Mouse (Mus musculus): Measurements from ENCODE around the gene Wnt4. TPM values are rescaled to one million over a fixed set of nuclear protein-coding genes. Genes with fewer than 3 reads are reported as not detected.

The Wnt4 gene
- polyA plus RNA-seq, 1 experiment from 2014 or later: 0.99 TPM

DNA sequence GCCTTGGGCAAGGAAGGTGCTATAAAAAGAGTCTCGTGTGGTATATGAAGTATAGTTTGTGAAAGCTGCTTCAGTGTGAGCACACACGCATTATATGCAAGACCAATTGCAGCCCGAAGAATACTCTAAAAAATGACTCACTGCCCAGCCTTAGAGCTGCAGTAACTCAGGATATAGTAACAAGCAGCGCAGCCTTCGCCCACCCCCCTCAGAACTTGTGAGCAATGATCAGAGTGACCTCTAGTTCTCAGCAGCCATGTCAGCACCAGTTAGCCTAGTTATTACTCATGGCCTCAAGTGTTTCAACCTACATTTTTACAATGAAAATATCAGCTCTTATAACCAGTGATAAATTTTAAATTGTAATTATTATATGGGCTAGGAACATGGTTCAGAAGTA, 59.2 kb downstream of the Wnt4 start:
- Histone ChIP-seq H3K4me3 (replicated peaks; ENCODE audit: low read length) (no peak overlapping the region), H3K4me1 (replicated peaks; ENCODE audit: control insufficient read depth, insufficient read depth, low read length) (peaks cover 2% of the 10 kb centered on the region; the same call in 1 of the 2 replicates), H3K27me3 (replicated peaks; ENCODE audit: control insufficient read depth, insufficient read depth, low read length) (no peaks in the 10 kb centered on the region), H3K9me3 (ENCODE audit: control insufficient read depth, low read length) (no peaks in the 10 kb centered on the region), H3K36me3 (ENCODE audit: control insufficient read depth, insufficient read depth) (peaks cover 13% of the 10 kb centered on the region), H3K4me2 (ENCODE audit: low read length) (no peak overlapping the region), H3K27ac (ENCODE audit: low read length) (no peak overlapping the region), H3K9ac (replicated peaks; ENCODE audit: low read depth, low read length) (no peak overlapping the region)
- 94% methylated on average over 5 of the region's 5 CpGs for WGBS
- no peak for ATAC-seq

DNA sequence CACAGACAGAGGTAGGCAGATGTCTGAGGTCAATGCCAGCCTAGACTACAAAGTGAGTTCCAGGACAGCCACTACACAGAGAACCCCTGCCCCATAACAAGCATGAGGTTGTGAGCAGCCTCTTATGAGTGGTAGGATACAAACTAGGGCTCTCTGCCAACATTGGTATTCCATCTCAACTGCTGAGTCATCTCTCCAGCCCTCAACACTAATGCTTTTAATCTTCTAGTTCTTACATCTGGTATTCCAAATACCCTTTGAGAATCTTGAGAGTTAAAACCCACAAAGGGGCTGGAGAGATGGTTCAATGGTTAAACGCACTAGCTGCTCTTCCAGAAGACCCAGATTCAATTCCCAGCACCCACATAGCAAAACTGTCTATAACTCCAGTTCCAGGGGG, 62.1 kb downstream of the Wnt4 start:
- Histone ChIP-seq H3K9ac (replicated peaks; ENCODE audit: low read depth, low read length) (no peak overlapping the region), H3K4me2 (ENCODE audit: low read length) (no peak overlapping the region), H3K4me1 (replicated peaks; ENCODE audit: control insufficient read depth, insufficient read depth, low read length) (peaks cover 2% of the 10 kb centered on the region; the same call in 1 of the 2 replicates), H3K9me3 (ENCODE audit: control insufficient read depth, low read length) (no peaks in the 10 kb centered on the region), H3K4me3 (replicated peaks; ENCODE audit: low read length) (no peak overlapping the region), H3K27ac (ENCODE audit: low read length) (no peak overlapping the region), H3K36me3 (ENCODE audit: control insufficient read depth, insufficient read depth) (0 out of 2 replicates have a peak, but pooled peaks cover 4% of the 10 kb centered on the region), H3K27me3 (replicated peaks; ENCODE audit: control insufficient read depth, insufficient read depth, low read length) (no peaks in the 10 kb centered on the region)
- WGBS: 92% methylated on average over 1 of the region's 1 CpGs
- no peak for ATAC-seq

DNA sequence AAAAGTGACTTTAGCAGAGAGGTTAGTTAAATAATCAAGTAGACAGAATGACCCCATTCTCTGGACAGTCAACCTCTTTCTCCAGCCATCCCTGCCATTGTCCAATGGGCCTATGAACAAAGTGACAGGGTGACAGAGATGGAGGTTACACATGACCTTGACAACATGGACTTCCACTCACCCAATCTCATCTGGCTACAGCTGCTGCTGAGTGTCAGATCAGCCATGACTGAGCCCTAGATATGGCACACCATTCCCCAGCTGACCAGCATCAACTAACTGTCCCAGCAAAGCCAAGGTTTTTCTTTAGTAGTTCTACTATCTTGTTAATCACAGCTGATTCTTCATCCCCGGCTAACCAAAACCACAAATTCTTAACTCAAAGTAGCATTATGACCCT, 65.5 kb downstream of the Wnt4 start:
- Histone ChIP-seq H3K27me3 (replicated peaks; ENCODE audit: control insufficient read depth, insufficient read depth, low read length) (no peaks in the 10 kb centered on the region), H3K36me3 (ENCODE audit: control insufficient read depth, insufficient read depth) (no peaks in the 10 kb centered on the region), H3K9ac (replicated peaks; ENCODE audit: low read depth, low read length) (no peak overlapping the region), H3K27ac (ENCODE audit: low read length) (no peak overlapping the region), H3K4me1 (replicated peaks; ENCODE audit: control insufficient read depth, insufficient read depth, low read length) (peaks cover 1% of the 10 kb centered on the region; the same call in 1 of the 2 replicates), H3K4me2 (ENCODE audit: low read length) (no peak overlapping the region), H3K9me3 (ENCODE audit: control insufficient read depth, low read length) (no peaks in the 10 kb centered on the region), H3K4me3 (replicated peaks; ENCODE audit: low read length) (no peak overlapping the region)
- 94% methylated on average over 1 of the region's 1 CpGs for WGBS
- ATAC-seq: no peak

DNA sequence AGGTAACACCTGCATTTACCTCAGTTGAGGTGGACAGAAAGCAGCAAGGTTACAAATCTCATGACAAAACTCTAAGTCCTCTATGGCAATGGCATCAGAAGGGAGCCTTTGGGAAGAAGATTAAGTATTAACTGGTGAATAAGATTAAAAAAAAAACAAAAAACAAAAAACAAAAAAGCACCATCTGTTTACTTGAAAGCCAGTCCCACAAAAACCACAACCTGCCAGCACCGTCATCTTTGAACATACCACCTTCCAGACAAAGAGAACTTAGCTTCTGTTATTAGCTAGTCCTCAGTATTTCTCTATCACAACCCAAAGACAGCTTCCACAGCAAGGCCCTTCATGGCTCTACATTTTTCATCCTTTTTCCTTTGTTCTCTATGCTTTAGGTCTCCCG, 67.8 kb downstream of the Wnt4 start:
- Histone ChIP-seq H3K4me3 (replicated peaks; ENCODE audit: low read length) (no peak overlapping the region), H3K9me3 (ENCODE audit: control insufficient read depth, low read length) (no peaks in the 10 kb centered on the region), H3K9ac (replicated peaks; ENCODE audit: low read depth, low read length) (no peak overlapping the region), H3K27ac (ENCODE audit: low read length) (no peak overlapping the region), H3K36me3 (ENCODE audit: control insufficient read depth, insufficient read depth) (no peaks in the 10 kb centered on the region), H3K4me2 (ENCODE audit: low read length) (no peak overlapping the region), H3K27me3 (replicated peaks; ENCODE audit: control insufficient read depth, insufficient read depth, low read length) (no peaks in the 10 kb centered on the region), H3K4me1 (replicated peaks; ENCODE audit: control insufficient read depth, insufficient read depth, low read length) (no peaks in the 10 kb centered on the region)
- no peak for ATAC-seq
- 73% methylated on average over 2 of the region's 2 CpGs for WGBS

DNA sequence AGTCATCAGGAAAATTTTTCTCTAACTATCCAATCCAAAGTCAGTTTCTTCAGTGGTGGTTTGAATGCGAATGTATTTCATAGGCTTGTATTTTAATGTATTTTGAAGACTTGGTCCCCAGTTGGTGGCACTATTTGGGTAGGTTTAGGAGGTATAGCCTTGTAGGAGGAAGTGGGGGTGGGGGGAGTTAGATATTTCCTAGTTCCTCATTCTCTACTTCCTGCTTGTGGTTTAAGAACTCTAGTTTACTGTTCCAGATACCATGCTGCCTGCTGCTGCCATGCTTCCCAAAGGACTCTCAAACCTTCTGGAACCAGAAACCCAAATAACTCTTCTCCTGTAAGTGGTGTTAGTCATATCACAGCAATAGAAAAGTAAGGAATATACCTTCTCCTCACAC, 68.5 kb downstream of the Wnt4 start:
- WGBS: 100% methylated on average over 1 of the region's 1 CpGs
- H3K4me2 ChIP-seq (ENCODE audit: low read length): no peak overlapping the region
- no peaks in the 10 kb centered on the region for H3K4me1 ChIP-seq (replicated peaks; ENCODE audit: control insufficient read depth, insufficient read depth, low read length)
- H3K27me3 ChIP-seq (replicated peaks; ENCODE audit: control insufficient read depth, insufficient read depth, low read length): no peaks in the 10 kb centered on the region
- ATAC-seq: no peak
- no peaks in the 10 kb centered on the region for H3K36me3 ChIP-seq (ENCODE audit: control insufficient read depth, insufficient read depth)
- H3K9ac ChIP-seq (replicated peaks; ENCODE audit: low read depth, low read length): no peak overlapping the region
- H3K27ac ChIP-seq (ENCODE audit: low read length): no peak overlapping the region
- no peak overlapping the region for H3K4me3 ChIP-seq (replicated peaks; ENCODE audit: low read length)
- H3K9me3 ChIP-seq (ENCODE audit: control insufficient read depth, low read length): no peaks in the 10 kb centered on the region

Other genes starting within 250 kb of the Wnt4 start
- gene Zbtb40, start 228.7 kb upstream of the Wnt4 start, polyA plus RNA-seq (2015; fragmentation: Nextera tagmentation; extraction: Ambion mirVana): 5.3 and 6.0 TPM in 2 replicates
- gene Cdc42, start 80.2 kb downstream of the Wnt4 start, polyA plus RNA-seq (2015; fragmentation: Nextera tagmentation; extraction: Ambion mirVana): 912 and 941 TPM in 2 replicates
- not detected in 2 replicates for gene Cela3a, start 132.3 kb downstream of the Wnt4 start, polyA plus RNA-seq (2015; fragmentation: Nextera tagmentation; extraction: Ambion mirVana)
- gene Cela3b, start 153.1 kb downstream of the Wnt4 start, polyA plus RNA-seq (2015; fragmentation: Nextera tagmentation; extraction: Ambion mirVana): not detected in 2 replicates
- gene 1700013G24Rik, start 175.8 kb downstream of the Wnt4 start, polyA plus RNA-seq (2015; fragmentation: Nextera tagmentation; extraction: Ambion mirVana): not detected in 2 replicates
- gene Hspg2, start 191.3 kb downstream of the Wnt4 start, polyA plus RNA-seq (2015; fragmentation: Nextera tagmentation; extraction: Ambion mirVana): 3.2 and 4.9 TPM in 2 replicates

Measured in forebrain, embryonic 16.5 days (tissue).